Mouse (Mus musculus): ENCODE data around the gene Tm7sf3.

DNA sequence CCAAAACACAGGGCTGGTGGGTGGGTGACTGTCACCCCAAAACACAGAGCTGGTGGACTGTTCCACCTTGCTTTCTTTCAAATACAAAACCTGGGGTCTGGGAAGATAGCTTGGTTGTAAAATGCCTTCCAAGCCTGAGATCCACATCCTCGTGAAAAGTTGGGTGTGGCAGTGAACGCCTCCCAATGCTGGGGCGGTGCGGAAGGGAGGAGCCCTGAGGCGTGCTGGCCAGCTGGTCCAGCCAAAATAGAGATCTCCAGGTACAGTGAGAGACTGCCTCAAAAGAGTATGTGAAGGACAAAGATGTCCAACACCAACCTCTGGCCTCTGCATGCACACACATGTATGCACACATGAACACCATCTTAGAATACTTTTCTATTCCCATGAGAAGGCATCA lies 28.1 kb downstream of the Tm7sf3 start:
- no peak for TF ChIP-seq CTCF (IDR thresholded peaks at IDR 0.05; ENCODE audit: borderline replicate concordance, insufficient read depth, low read length)
- no peak for TF ChIP-seq POLR2A (IDR thresholded peaks at IDR 0.05; ENCODE audit: low read depth, low read length)

All from embryonic fibroblast, embryonic 13.5 days (primary cell).